ENCODE assay signal across 18 mouse cellular contexts in the genomic region with DNA sequence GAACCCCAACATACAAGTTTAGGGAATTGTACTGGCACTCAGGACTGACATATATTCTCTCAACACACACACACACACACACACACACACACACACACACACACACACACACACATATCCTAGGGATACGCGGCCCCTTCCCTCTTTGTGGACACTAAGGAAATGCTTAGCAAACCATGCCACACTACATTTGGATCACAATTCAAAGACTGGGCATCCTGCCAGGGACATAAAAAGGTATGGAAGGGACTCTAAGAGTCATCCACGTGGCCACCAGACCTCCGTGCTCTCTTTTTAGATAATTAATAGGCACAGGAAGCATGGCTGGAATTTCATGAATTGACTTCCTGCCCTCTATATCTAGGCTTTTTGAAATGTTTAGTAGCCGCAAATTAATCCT. TPM values are rescaled to one million over a fixed set of nuclear protein-coding genes. Genes with fewer than 3 reads are reported as not detected.
DNase-seq lines count a peak whose midpoint lies in the region; ATAC-seq and TF ChIP-seq lines count a peak whose summit lies in the region.
"Had no signal": no experiment of that assay in that cellular context is flagged by ENCODE, and none has a peak within 500 bp of the region (broad histone marks: within the 10 kb centered on the region; RNA-seq: fewer than 3 reads in every experiment).

No protein-coding gene starts in this region.

- peak; percentile 0 to 12 for DNase-seq in heart, adult 18-20 months
- DNase-seq in kidney, adult 2 months: peak; percentile 8
- no peak for DNase-seq in kidney, adult 8-10 months
- no peak for DNase-seq in lung, postnatal 14 days
- no peak for DNase-seq in urinary bladder, postnatal 36 days (ENCODE audit: low spot score in 2 of 2)
- DNase-seq: cerebellum, adult 11-12 months; forebrain, postnatal 0 days; gastrocnemius, adult 2 months; spleen, adult 18-20 months; thymus, adult 18-20 months had no signal

- H3K27ac ChIP-seq in heart, embryonic 11.5 days (ENCODE audit: low read depth, low read length): no peak overlapping the region
- H3K27ac ChIP-seq in kidney, adult 2 months (ENCODE audit: insufficient read depth, low read depth, low read length): no peak overlapping the region
- no peak overlapping the region for H3K27ac ChIP-seq in lung, embryonic 16.5 days (ENCODE audit: low read length)
- H3K27ac ChIP-seq: gastrocnemius, adult 2 months; hindbrain, embryonic 13.5 days; limb, embryonic 10.5 days had no signal

- no peaks in the 10 kb centered on the region for H3K9me3 ChIP-seq in heart, embryonic 11.5 days (replicated peaks; ENCODE audit: control insufficient read depth, low read length)
- no peaks in the 10 kb centered on the region for H3K9me3 ChIP-seq in lung, embryonic 16.5 days (ENCODE audit: control insufficient read depth, low read length)
- H3K9me3 ChIP-seq: hindbrain, embryonic 13.5 days; limb, embryonic 10.5 days; megakaryocyte, embryonic 14.5 days had no signal

- no peak for ATAC-seq in heart, embryonic 11.5 days (replicated peaks; ENCODE audit: insufficient number of reproducible peaks, low FRiP score, low TSS enrichment)
- ATAC-seq in lung, embryonic 16.5 days (ENCODE audit: low read depth): 0 out of 2 replicates have a peak, but pooled peaks have one; percentile 45
- ATAC-seq: forebrain, postnatal 0 days; lung, postnatal 0 days had no signal

- TF ChIP-seq CTCF in kidney, adult 2 months (conservative IDR thresholded peaks at IDR 0.05; ENCODE audit: insufficient read depth, insufficient read length, low read depth, low read length): no peak

- no peaks in the 10 kb centered on the region for H3K4me1 ChIP-seq in heart, embryonic 11.5 days (ENCODE audit: control insufficient read depth, insufficient read depth, low read length)
- no peaks in the 10 kb centered on the region for H3K4me1 ChIP-seq in kidney, adult 2 months (ENCODE audit: control insufficient read depth, insufficient read depth, low read length)
- H3K4me1 ChIP-seq in lung, embryonic 16.5 days (replicated peaks; ENCODE audit: control insufficient read depth, insufficient read depth, low read length): no peaks in the 10 kb centered on the region
- H3K4me1 ChIP-seq: hindbrain, embryonic 13.5 days; limb, embryonic 10.5 days; megakaryocyte, embryonic 14.5 days had no signal

- TF ChIP-seq POLR2A in kidney, adult 2 months (IDR thresholded peaks at IDR 0.05; ENCODE audit: low read depth, low read length): no peak

- WGBS in heart, embryonic 11.5 days (ENCODE audit: insufficient replicate concordance): 43% methylated on average over 5 of the region's 5 CpGs
- 31% methylated on average over 5 of the region's 5 CpGs for WGBS in kidney, adult 2 months
- WGBS in lung, embryonic 16.5 days: 25% methylated on average over 5 of the region's 5 CpGs

- no peak overlapping the region for H3K4me3 ChIP-seq in heart, embryonic 11.5 days (ENCODE audit: low read depth, low read length)
- no peak overlapping the region for H3K4me3 ChIP-seq in kidney, adult 2 months (ENCODE audit: insufficient read depth, low read depth, low read length)
- H3K4me3 ChIP-seq in lung, embryonic 16.5 days (ENCODE audit: low read length): no peak overlapping the region
- H3K4me3 ChIP-seq: gastrocnemius, adult 2 months; hindbrain, embryonic 13.5 days; limb, embryonic 10.5 days; megakaryocyte, embryonic 14.5 days had no signal

- H3K27me3 ChIP-seq in heart, embryonic 11.5 days (ENCODE audit: control insufficient read depth, insufficient read depth, low read length): no peaks in the 10 kb centered on the region
- no peaks in the 10 kb centered on the region for H3K27me3 ChIP-seq in kidney, adult 2 months (replicated peaks; ENCODE audit: control insufficient read depth, insufficient read depth, low read length)
- H3K27me3 ChIP-seq in lung, embryonic 16.5 days (ENCODE audit: control insufficient read depth, insufficient read depth, low read depth, low read length): no peaks in the 10 kb centered on the region

- H3K4me2 ChIP-seq in heart, embryonic 11.5 days: no peak overlapping the region
- no peak overlapping the region for H3K4me2 ChIP-seq in lung, embryonic 16.5 days (ENCODE audit: low read depth, low read length)
- H3K4me2 ChIP-seq: hindbrain, embryonic 13.5 days; liver, embryonic 11.5 days had no signal

- H3K9ac ChIP-seq in heart, embryonic 11.5 days (ENCODE audit: low read depth, low read length): no peak overlapping the region
- H3K9ac ChIP-seq in lung, embryonic 16.5 days (ENCODE audit: low read length): no peak overlapping the region
- H3K9ac ChIP-seq: forebrain, postnatal 0 days; hindbrain, embryonic 13.5 days had no signal

- H3K36me3 ChIP-seq in heart, embryonic 11.5 days (ENCODE audit: control insufficient read depth, insufficient read depth, low read length): no peaks in the 10 kb centered on the region
- no peaks in the 10 kb centered on the region for H3K36me3 ChIP-seq in kidney, adult 2 months (ENCODE audit: control insufficient read depth, insufficient read depth, low read length)
- H3K36me3 ChIP-seq in lung, embryonic 16.5 days (ENCODE audit: control insufficient read depth, insufficient read depth, low read length): no peaks in the 10 kb centered on the region
- H3K36me3 ChIP-seq: hindbrain, embryonic 13.5 days; limb, embryonic 10.5 days had no signal

RNA-seq across cellular contexts. Expression of a gene that starts 12.5 kb away (rescaled TPM):
- 1 to 10 TPM; 3.0 to 4.7 TPM for total RNA-seq in heart, adult 18-20 months (2021)
- polyA plus RNA-seq in heart, embryonic 11.5 days (2014; fragmentation: Nextera tagmentation; extraction: Ambion mirVana): 197 and 204 TPM in 2 replicates
- polyA plus RNA-seq in kidney, adult 2 months (2012; rRNA removed): 4.4 and 6.3 TPM in 2 replicates
- 79.2 and 82.0 TPM in 2 replicates for polyA plus RNA-seq in lung, embryonic 16.5 days (2015; fragmentation: Nextera tagmentation; extraction: Ambion mirVana)

RNA-seq across cellular contexts. Expression of a gene that starts 13.2 kb away (rescaled TPM):
- 1 to 10 TPM in 1 of 2 experiments, under 1 TPM in 1; 0.82 to 1.3 TPM for total RNA-seq in heart, adult 18-20 months (2021)
- polyA plus RNA-seq in heart, embryonic 11.5 days (2014; fragmentation: Nextera tagmentation; extraction: Ambion mirVana): 6.6 and 7.3 TPM in 2 replicates
- not detected in 2 replicates for polyA plus RNA-seq in kidney, adult 2 months (2012; rRNA removed)
- polyA plus RNA-seq in lung, embryonic 16.5 days (2015; fragmentation: Nextera tagmentation; extraction: Ambion mirVana): 7.4 and 21.7 TPM in 2 replicates
- polyA plus RNA-seq: urinary bladder, adult 2 months had no signal

RNA-seq across cellular contexts. Expression of a gene that starts 17.1 kb away (rescaled TPM):
- total RNA-seq in heart, adult 18-20 months (2021): 10 to 100 TPM; 24.0 to 26.9 TPM
- 595 and 603 TPM in 2 replicates for polyA plus RNA-seq in heart, embryonic 11.5 days (2014; fragmentation: Nextera tagmentation; extraction: Ambion mirVana)
- 11.9 and 25.6 TPM in 2 replicates for polyA plus RNA-seq in kidney, adult 2 months (2012; rRNA removed)
- polyA plus RNA-seq in lung, embryonic 16.5 days (2015; fragmentation: Nextera tagmentation; extraction: Ambion mirVana): 634 and 677 TPM in 2 replicates

RNA-seq across cellular contexts. Expression of a gene that starts 24.1 kb away (rescaled TPM):
- total RNA-seq in heart, adult 18-20 months (2021): under 1 TPM in 1 of 2 experiments, not detected in 1; 0.67 TPM
- 4.0 and 5.9 TPM in 2 replicates for polyA plus RNA-seq in heart, embryonic 11.5 days (2014; fragmentation: Nextera tagmentation; extraction: Ambion mirVana)
- polyA plus RNA-seq in kidney, adult 2 months (2012; rRNA removed): 0.20 and 0.39 TPM in 2 replicates
- polyA plus RNA-seq in lung, embryonic 16.5 days (2015; fragmentation: Nextera tagmentation; extraction: Ambion mirVana): 3.6 and 4.7 TPM in 2 replicates

RNA-seq across cellular contexts. Expression of a gene that starts 42.3 kb away (rescaled TPM):
- total RNA-seq in heart, adult 18-20 months (2021): 10 to 100 TPM in 1 of 2 experiments, 1 to 10 TPM in 1; 6.0 to 10.9 TPM
- 780 and 783 TPM in 2 replicates for polyA plus RNA-seq in heart, embryonic 11.5 days (2014; fragmentation: Nextera tagmentation; extraction: Ambion mirVana)
- polyA plus RNA-seq in kidney, adult 2 months (2012; rRNA removed): 41.5 and 51.1 TPM in 2 replicates
- polyA plus RNA-seq in lung, embryonic 16.5 days (2015; fragmentation: Nextera tagmentation; extraction: Ambion mirVana): 412 and 444 TPM in 2 replicates

Comparison
In these comparisons a context has a peak if more than half of its experiments do, and no peak if none do; other contexts are left out.
1. DNase-seq: peak in heart, adult 18-20 months (2 of 2) and kidney, adult 2 months (single experiment); none in kidney, adult 8-10 months (0 of 2), lung, postnatal 14 days (single experiment) and urinary bladder, postnatal 36 days (0 of 2).
2. RNA of a gene that starts 12.5 kb away (polyA plus RNA-seq): 197 to 204 TPM in heart, embryonic 11.5 days and 79.2 to 82.0 TPM in lung, embryonic 16.5 days; 4.4 to 6.3 TPM in kidney, adult 2 months; every median in the first group is over 10 times any median in the second.
3. RNA of a gene that starts 17.1 kb away (polyA plus RNA-seq): 634 to 677 TPM in lung, embryonic 16.5 days and 595 to 603 TPM in heart, embryonic 11.5 days; 11.9 to 25.6 TPM in kidney, adult 2 months; every median in the first group is over 10 times any median in the second.